Mouse (Mus musculus) ES-Bruce4 (cell line): ENCODE data around the gene Defb25.

ENCODE experiments used
- CTCF ChIP-seq: IDR thresholded peaks from one replicate; pipeline ENCODE4 v1.8.1; 2011; ENCODE audit warnings: low read depth, low read length
- POLR2A ChIP-seq: IDR thresholded peaks from one replicate; pipeline ENCODE4 v1.8.1; 2011; ENCODE audit warnings: low read length; ENCODE audit not compliant: insufficient read depth

GRCm38 (mm10) chr2:152671642-152671999, 48.8 kb upstream of the Defb25 start:
- TF ChIP-seq CTCF (peak; percentile 49), POLR2A (no peak)
